Mouse (Mus musculus) kidney, embryonic 15.5 days (tissue): ENCODE data around the gene Epgn. TPM values are rescaled to one million over a fixed set of nuclear protein-coding genes. Genes with fewer than 3 reads are reported as not detected.
A peak's percentile ranks its signal among the peaks of the same experiment; 100 is the strongest.

Experiments used
- ATAC-seq: fragments of 200-750 bp; cut with Nextera tagmentation; replicated peaks from 2 replicates; pipeline ENCODE4 v1.8.0; 2017; ENCODE audit warnings: moderate TSS enrichment; ENCODE audit not compliant: low FRiP score
- H3K27ac ChIP-seq: fragments of 300-500 bp; sonication (generic); 2 replicates; pipeline ENCODE4 v1.5.1; 2015; ENCODE audit warnings: mild to moderate bottlenecking, inconsistent platforms
- H3K27me3 ChIP-seq: fragments of 300-500 bp; sonication (generic); 2 replicates; pipeline ENCODE4 v1.6.1; 2015; ENCODE audit warnings: inconsistent platforms
- H3K36me3 ChIP-seq: fragments of 300-500 bp; sonication (generic); 2 replicates; pipeline ENCODE4 v1.6.1; 2015; ENCODE audit warnings: inconsistent platforms
- H3K4me1 ChIP-seq: fragments of 300-500 bp; sonication (generic); 2 replicates; pipeline ENCODE4 v1.6.1; 2015; ENCODE audit warnings: inconsistent platforms
- H3K4me2 ChIP-seq: fragments of 300-500 bp; sonication (generic); 2 replicates; pipeline ENCODE4 v1.6.1; 2015; ENCODE audit warnings: moderate library complexity, mild to moderate bottlenecking, inconsistent platforms
- H3K4me3 ChIP-seq: fragments of 300-500 bp; sonication (generic); replicated peaks from 2 replicates; pipeline ENCODE4 v1.5.1; 2015; ENCODE audit warnings: mild to moderate bottlenecking, inconsistent platforms
- H3K9ac ChIP-seq: fragments of 300-500 bp; sonication (generic); 2 replicates; pipeline ENCODE4 v1.6.1; 2015; ENCODE audit warnings: mild to moderate bottlenecking, inconsistent platforms
- H3K9me3 ChIP-seq: fragments of 300-500 bp; sonication (generic); replicated peaks from 2 replicates; pipeline ENCODE4 v1.6.1; 2016; ENCODE audit warnings: inconsistent platforms
- WGBS: fragments of 180-500 bp; shearing (Covaris S2); methylation state at CpG from one replicate; pipeline ENCODE4 v1.1.7; 2015; ENCODE audit warnings: mixed read lengths; 5-methylcytosine and 5-hydroxymethylcytosine counted together
- polyA plus RNA-seq: library from polyadenylated mRNA; unstranded; fragments of >200 nt; fragmentation: Nextera tagmentation; extraction: Ambion mirVana; gene quantifications from 2 replicates; pipeline ENCODE4 v1.2.1, GENCODE M21; 2015

The Epgn gene
- polyA plus RNA-seq, 1 experiment from 2014 or later: not detected

- WGBS: 7% methylated on average over 2 of the region's 2 CpGs
- Histone ChIP-seq H3K4me3 (no peak overlapping the region), H3K9me3 (no peaks in the 10 kb centered on the region)
Measured at GRCm38 (mm10) chr5:91038547-91038946, 11.3 kb downstream of the Epgn start.

GRCm38 (mm10) chr5:91038963-91039362 is 11.7 kb downstream of the Epgn start:
- Histone ChIP-seq H3K9ac (no peak overlapping the region), H3K27ac (no peak overlapping the region), H3K27me3 (no peaks in the 10 kb centered on the region), H3K4me2 (no peak overlapping the region), H3K4me3 (no peak overlapping the region), H3K36me3 (no peaks in the 10 kb centered on the region), H3K9me3 (no peaks in the 10 kb centered on the region), H3K4me1 (peaks cover 8% of the 10 kb centered on the region; the same call in 1 of the 2 replicates)
- ATAC-seq: peak; percentile 46
- WGBS: 68% methylated on average over 2 of the region's 2 CpGs

More at GRCm38 (mm10) chr5:91038547-91038946, 11.3 kb downstream of the Epgn start:
- H3K27ac ChIP-seq: no peak overlapping the region
- peak; percentile 75 for ATAC-seq
- no peak overlapping the region for H3K4me2 ChIP-seq
- peaks cover 8% of the 10 kb centered on the region; the same call in 1 of the 2 replicates for H3K4me1 ChIP-seq
- no peak overlapping the region for H3K9ac ChIP-seq
- no peaks in the 10 kb centered on the region for H3K27me3 ChIP-seq
- H3K36me3 ChIP-seq: no peaks in the 10 kb centered on the region

GRCm38 (mm10) chr5:91047987-91048386 is 20.7 kb downstream of the Epgn start:
- H3K4me1 ChIP-seq: no peaks in the 10 kb centered on the region
- no peak overlapping the region for H3K4me3 ChIP-seq
- 69% methylated on average over 6 of the region's 6 CpGs for WGBS
- no peak overlapping the region for H3K27ac ChIP-seq
- H3K9me3 ChIP-seq: no peaks in the 10 kb centered on the region
- no peak overlapping the region for H3K4me2 ChIP-seq
- H3K27me3 ChIP-seq: no peaks in the 10 kb centered on the region
- H3K36me3 ChIP-seq: no peaks in the 10 kb centered on the region
- no peak for ATAC-seq
- no peak overlapping the region for H3K9ac ChIP-seq

- no peaks in the 10 kb centered on the region for H3K9me3 ChIP-seq
- no peak overlapping the region for H3K4me2 ChIP-seq
- H3K36me3 ChIP-seq: no peaks in the 10 kb centered on the region
- no peak for ATAC-seq
- H3K27me3 ChIP-seq: no peaks in the 10 kb centered on the region
- H3K27ac ChIP-seq: no peak overlapping the region
- H3K4me1 ChIP-seq: no peaks in the 10 kb centered on the region
- no peak overlapping the region for H3K4me3 ChIP-seq
- 84% methylated on average over 8 of the region's 8 CpGs for WGBS
- no peak overlapping the region for H3K9ac ChIP-seq
Measured at GRCm38 (mm10) chr5:91048397-91048796, 21.1 kb downstream of the Epgn start.

GRCm38 (mm10) chr5:91072340-91072739 is 45.1 kb downstream of the Epgn start:
- H3K4me2 ChIP-seq: no peak overlapping the region
- no peak for ATAC-seq
- 82% methylated on average over 4 of the region's 4 CpGs for WGBS
- no peak overlapping the region for H3K4me3 ChIP-seq
- no peaks in the 10 kb centered on the region for H3K36me3 ChIP-seq
- no peak overlapping the region for H3K27ac ChIP-seq
- peaks cover 7% of the 10 kb centered on the region; the same call in 1 of the 2 replicates for H3K4me1 ChIP-seq
- no peak overlapping the region for H3K9ac ChIP-seq
- H3K9me3 ChIP-seq: no peaks in the 10 kb centered on the region
- peaks cover 36% of the 10 kb centered on the region for H3K27me3 ChIP-seq

GRCm38 (mm10) chr5:91073626-91074025 is 46.4 kb downstream of the Epgn start:
- H3K4me3 ChIP-seq: no peak overlapping the region
- ATAC-seq: no peak
- H3K36me3 ChIP-seq: no peaks in the 10 kb centered on the region
- H3K27ac ChIP-seq: no peak overlapping the region
- H3K4me2 ChIP-seq: no peak overlapping the region
- H3K9me3 ChIP-seq: no peaks in the 10 kb centered on the region
- 77% methylated on average over 8 of the region's 8 CpGs for WGBS
- H3K9ac ChIP-seq: no peak overlapping the region
- H3K4me1 ChIP-seq: peaks cover 7% of the 10 kb centered on the region; the same call in 1 of the 2 replicates
- peaks cover 36% of the 10 kb centered on the region for H3K27me3 ChIP-seq

GRCm38 (mm10) chr5:91074026-91074425 is 46.8 kb downstream of the Epgn start:
- Histone ChIP-seq H3K9me3 (no peaks in the 10 kb centered on the region), H3K9ac (no peak overlapping the region), H3K36me3 (no peaks in the 10 kb centered on the region), H3K4me2 (peak overlapping the region; percentile 59), H3K4me3 (peak overlapping the region; percentile 32), H3K4me1 (peaks cover 7% of the 10 kb centered on the region; the same call in 1 of the 2 replicates), H3K27me3 (peaks cover 36% of the 10 kb centered on the region), H3K27ac (no peak overlapping the region)
- no peak for ATAC-seq
- WGBS: 39% methylated on average over 8 of the region's 8 CpGs

GRCm38 (mm10) chr5:91074450-91074950 is 47.2 kb downstream of the Epgn start, which contains the start of gene Ereg:
TSS of gene Ereg (plus strand) at chr5:91074622.
- Histone ChIP-seq H3K27ac (no peak within 1 kb of the TSS), H3K9ac (no peak within 1 kb of the TSS), H3K9me3 (no peaks in the 10 kb centered on the region), H3K27me3 (peaks cover 36% of the 10 kb centered on the region), H3K4me2 (peak within 1 kb of the TSS; percentile 59), H3K36me3 (no peaks in the 10 kb centered on the region), H3K4me3 (peak within 1 kb of the TSS; percentile 32), H3K4me1 (peaks cover 7% of the 10 kb centered on the region; the same call in 1 of the 2 replicates)
- WGBS: 1% methylated on average over 25 of the region's 25 CpGs
- ATAC-seq: peak; percentile 75

- Histone ChIP-seq H3K27ac (no peak overlapping the region), H3K4me2 (peak overlapping the region; percentile 59), H3K9ac (no peak overlapping the region), H3K4me1 (peaks cover 7% of the 10 kb centered on the region; the same call in 1 of the 2 replicates), H3K4me3 (no peak overlapping the region), H3K27me3 (peaks cover 36% of the 10 kb centered on the region), H3K36me3 (no peaks in the 10 kb centered on the region), H3K9me3 (no peaks in the 10 kb centered on the region)
- no peak for ATAC-seq
- 59% methylated on average over 1 of the region's 1 CpGs for WGBS
Measured at GRCm38 (mm10) chr5:91075021-91075420, 47.8 kb downstream of the Epgn start.

- Histone ChIP-seq H3K27ac (no peak overlapping the region), H3K9me3 (no peaks in the 10 kb centered on the region), H3K9ac (no peak overlapping the region), H3K4me2 (no peak overlapping the region), H3K27me3 (no peaks in the 10 kb centered on the region), H3K4me1 (no peaks in the 10 kb centered on the region), H3K36me3 (no peaks in the 10 kb centered on the region), H3K4me3 (no peak overlapping the region)
- WGBS: 72% methylated on average over 5 of the region's 5 CpGs
- no peak for ATAC-seq
Measured at GRCm38 (mm10) chr5:91083016-91083415, 55.8 kb downstream of the Epgn start.

Other genes with a start within 250 kb of the Epgn start
- gene Cxcl3, start 241.4 kb upstream of the Epgn start, polyA plus RNA-seq: not detected in 2 replicates
- 0.06 and 0.08 TPM in 2 replicates for gene Cxcl15, start 232.9 kb upstream of the Epgn start, polyA plus RNA-seq
- gene Cxcl1, start 136.2 kb upstream of the Epgn start, polyA plus RNA-seq: 0.65 and 0.77 TPM in 2 replicates
- not detected in 2 replicates for gene Cxcl2, start 123.6 kb upstream of the Epgn start, polyA plus RNA-seq
- 47.1 and 61.2 TPM in 2 replicates for gene Mthfd2l, start 96.3 kb upstream of the Epgn start, polyA plus RNA-seq
- 0.05 TPM in 1 of 2 replicates, not detected in the other for gene Ereg, start 47.2 kb downstream of the Epgn start, polyA plus RNA-seq
- not detected in 2 replicates for gene Areg, start 112.1 kb downstream of the Epgn start, polyA plus RNA-seq